Mouse (Mus musculus) embryonic facial prominence, embryonic 15.5 days (tissue): Measurements from ENCODE around the gene Lime1. TPM values are rescaled to one million over a fixed set of nuclear protein-coding genes. Genes with fewer than 3 reads are reported as not detected.

Experiments
- ATAC-seq: fragments of 200-750 bp; cut with Nextera tagmentation; 2 replicates; pipeline ENCODE4 v1.8.0; 2017; ENCODE audit warnings: low read depth, moderate TSS enrichment; ENCODE audit not compliant: insufficient number of reproducible peaks, low FRiP score, low TSS enrichment
- H3K27ac ChIP-seq: fragments of 300-500 bp; sonication (generic); replicated peaks from 2 replicates; pipeline ENCODE4 v1.5.1; 2015; ENCODE audit warnings: mild to moderate bottlenecking, inconsistent platforms
- H3K27me3 ChIP-seq: fragments of 300-500 bp; sonication (generic); 2 replicates; pipeline ENCODE4 v1.6.1; 2015; ENCODE audit warnings: inconsistent platforms
- H3K36me3 ChIP-seq: fragments of 300-500 bp; sonication (generic); 2 replicates; pipeline ENCODE4 v1.6.1; 2015; ENCODE audit warnings: mild to moderate bottlenecking, inconsistent platforms
- H3K4me1 ChIP-seq: fragments of 300-500 bp; sonication (generic); 2 replicates; pipeline ENCODE4 v1.6.1; 2015; ENCODE audit warnings: inconsistent platforms
- H3K4me2 ChIP-seq: fragments of 300-500 bp; sonication (generic); replicated peaks from 2 replicates; pipeline ENCODE4 v1.6.1; 2015; ENCODE audit warnings: mild to moderate bottlenecking, inconsistent platforms
- H3K4me3 ChIP-seq: fragments of 300-500 bp; sonication (generic); replicated peaks from 2 replicates; pipeline ENCODE4 v1.5.1; 2015; ENCODE audit warnings: mild to moderate bottlenecking, inconsistent platforms
- H3K9ac ChIP-seq: fragments of 300-500 bp; sonication (generic); 2 replicates; pipeline ENCODE4 v1.6.1; 2015; ENCODE audit warnings: inconsistent platforms
- H3K9me3 ChIP-seq: fragments of 300-500 bp; sonication (generic); replicated peaks from 2 replicates; pipeline ENCODE4 v1.6.1; 2016; ENCODE audit warnings: inconsistent platforms
- WGBS: fragments of 180-500 bp; shearing (Covaris S2); methylation state at CpG from one replicate; pipeline ENCODE4 v1.1.7; 2015; 5-methylcytosine and 5-hydroxymethylcytosine counted together
- polyA plus RNA-seq: library from polyadenylated mRNA; unstranded; fragments of >200 nt; fragmentation: Nextera tagmentation; extraction: Ambion mirVana; gene quantifications from 2 replicates; pipeline ENCODE4 v1.2.1, GENCODE M21; 2015

Gene Lime1
- polyA plus RNA-seq, 1 experiment from 2014 or later, result 23.6 TPM

DNA sequence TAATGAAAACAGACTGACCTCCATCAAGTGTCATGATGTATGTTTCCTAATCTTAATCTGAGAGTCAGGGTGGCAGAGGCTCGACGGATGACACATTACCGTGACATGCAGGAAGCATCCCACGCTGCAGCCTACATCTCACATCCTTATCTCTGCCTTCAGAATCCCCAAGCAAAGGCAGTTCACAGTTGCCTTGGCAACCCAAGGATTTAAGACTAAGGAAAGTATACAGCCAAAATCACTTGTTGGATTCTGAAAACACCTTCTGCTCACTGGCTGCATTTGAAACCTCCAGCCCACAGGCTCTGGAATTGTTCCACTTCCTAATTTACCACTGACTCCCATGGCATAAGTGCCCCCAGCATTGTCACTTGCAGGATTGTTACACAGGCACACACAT, 40.5 kb downstream of the Lime1 start:
- no peak overlapping the region for H3K9ac ChIP-seq
- H3K36me3 ChIP-seq, result no peaks in the 10 kb centered on the region
- H3K27ac ChIP-seq, result no peak overlapping the region
- H3K4me1 ChIP-seq, result no peaks in the 10 kb centered on the region
- no peak overlapping the region for H3K4me2 ChIP-seq
- no peak for ATAC-seq
- H3K27me3 ChIP-seq, result no peaks in the 10 kb centered on the region
- no peak overlapping the region for H3K4me3 ChIP-seq
- no peaks in the 10 kb centered on the region for H3K9me3 ChIP-seq
- 82% methylated on average over 4 of the region's 4 CpGs for WGBS

- ATAC-seq, result no peak
- no peak overlapping the region for H3K9ac ChIP-seq
- H3K36me3 ChIP-seq, result no peaks in the 10 kb centered on the region
- H3K27me3 ChIP-seq, result no peaks in the 10 kb centered on the region
- no peak overlapping the region for H3K4me3 ChIP-seq
- WGBS, result 65% methylated on average over 4 of the region's 4 CpGs
- no peaks in the 10 kb centered on the region for H3K4me1 ChIP-seq
- no peak overlapping the region for H3K4me2 ChIP-seq
- H3K9me3 ChIP-seq, result no peaks in the 10 kb centered on the region
- no peak overlapping the region for H3K27ac ChIP-seq
Measured at GRCm38 (mm10) chr2:181420903-181421638, 41.2 kb downstream of the Lime1 start.

DNA sequence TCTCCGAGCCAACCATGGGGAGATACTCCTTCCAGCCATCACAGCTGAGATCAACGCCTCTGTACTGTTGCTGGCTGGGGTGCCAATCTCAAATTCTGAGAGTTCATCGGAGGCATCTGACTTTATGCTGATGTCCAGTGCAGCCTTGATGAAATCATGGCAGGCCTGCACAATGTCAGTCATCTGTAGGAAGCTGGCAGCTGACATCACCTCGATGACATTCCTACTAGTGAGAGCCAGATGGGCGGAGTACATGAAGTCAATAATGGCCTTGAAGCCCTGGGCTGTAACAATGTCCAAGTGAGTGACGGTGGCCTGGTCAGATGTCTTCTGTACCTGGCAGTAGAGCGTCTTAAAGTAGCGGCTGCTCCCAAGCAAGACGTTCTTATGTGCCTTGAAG, 44.0 kb downstream of the Lime1 start:
- no peak overlapping the region for H3K9ac ChIP-seq
- no peaks in the 10 kb centered on the region for H3K4me1 ChIP-seq
- H3K36me3 ChIP-seq, result no peaks in the 10 kb centered on the region
- H3K4me2 ChIP-seq, result no peak overlapping the region
- 92% methylated on average over 9 of the region's 9 CpGs for whole genome bisulfite sequencing
- H3K4me3 ChIP-seq, result no peak overlapping the region
- no peaks in the 10 kb centered on the region for H3K9me3 ChIP-seq
- no peak for ATAC-seq
- H3K27ac ChIP-seq, result no peak overlapping the region
- H3K27me3 ChIP-seq, result no peaks in the 10 kb centered on the region

Other genes with a start within 250 kb of the Lime1 start
- 0.39 and 0.42 TPM in 2 replicates for gene Kcnq2, start 244.8 kb upstream of the Lime1 start, polyA plus RNA-seq
- 0.21 and 0.25 TPM in 2 replicates for gene Eef1a2, start 223.1 kb upstream of the Lime1 start, polyA plus RNA-seq
- gene Ppdpf, start 192.8 kb upstream of the Lime1 start, polyA plus RNA-seq, result 268 and 282 TPM in 2 replicates
- 1.5 and 1.6 TPM in 2 replicates for gene Ptk6, start 177.3 kb upstream of the Lime1 start, polyA plus RNA-seq
- 0.64 and 0.76 TPM in 2 replicates for gene Srms, start 166.9 kb upstream of the Lime1 start, polyA plus RNA-seq
- gene Fndc11, start 160.1 kb upstream of the Lime1 start, polyA plus RNA-seq, result 0.20 and 0.23 TPM in 2 replicates
- 0.99 and 1.1 TPM in 2 replicates for gene Helz2, start 138.1 kb upstream of the Lime1 start, polyA plus RNA-seq
- 14.7 and 14.8 TPM in 2 replicates for gene Gmeb2, start 92.0 kb upstream of the Lime1 start, polyA plus RNA-seq
- 16.2 and 24.7 TPM in 2 replicates for gene Stmn3, start 65.6 kb upstream of the Lime1 start, polyA plus RNA-seq
- 35.5 and 40.8 TPM in 2 replicates for gene Rtel1, start 60.3 kb upstream of the Lime1 start, polyA plus RNA-seq
- 43.2 and 44.3 TPM in 2 replicates for gene Zgpat, start 15.2 kb upstream of the Lime1 start, polyA plus RNA-seq
- 65.2 and 65.3 TPM in 2 replicates for gene Arfrp1, start 14.7 kb upstream of the Lime1 start, polyA plus RNA-seq
- gene Zbtb46, start 79.3 kb downstream of the Lime1 start, polyA plus RNA-seq, result 4.0 and 4.6 TPM in 2 replicates
- gene Abhd16b, start 113.1 kb downstream of the Lime1 start, polyA plus RNA-seq, result 0.18 and 0.24 TPM in 2 replicates
- 166 and 173 TPM in 2 replicates for gene Tpd52l2, start 117.1 kb downstream of the Lime1 start, polyA plus RNA-seq
- gene Dnajc5, start 140.4 kb downstream of the Lime1 start, polyA plus RNA-seq, result 87.7 and 92.0 TPM in 2 replicates
- gene Uckl1, start 204.8 kb downstream of the Lime1 start, polyA plus RNA-seq, result 50.7 and 55.7 TPM in 2 replicates
- 60.4 and 63.6 TPM in 2 replicates for gene Prpf6, start 211.8 kb downstream of the Lime1 start, polyA plus RNA-seq
- gene Zfp512b, start 212.7 kb downstream of the Lime1 start, polyA plus RNA-seq, result 62.1 and 74.8 TPM in 2 replicates
- 13.3 and 15.6 TPM in 2 replicates for gene Samd10, start 219.1 kb downstream of the Lime1 start, polyA plus RNA-seq